Mouse (Mus musculus): ENCODE data around the gene Cldn8.

GRCm38 (mm10) chr16:88583338-88583737 lies 20.4 kb upstream of the Cldn8 start:
- no peak for TF ChIP-seq TAL1 (IDR thresholded peaks at IDR 0.05; ENCODE audit: low read length)
- no peak for TF ChIP-seq GATA1 (IDR thresholded peaks at IDR 0.05; ENCODE audit: low read length)

All from erythroblast, embryonic 14.5 days (primary cell).